Mouse (Mus musculus): Measurements from ENCODE around the gene Polr3g.
"Not testable (repeated sequence)": the region's sequence is repeated elsewhere in the genome, so short reads cannot be mapped to it uniquely, and the experiment has no call there.

Gene Polr3g

GRCm38 (mm10) chr13:81630566-81630965 is 80.2 kb downstream of the Polr3g start:
- no peak for DNase-seq (ENCODE audit: low spot score in 2 of 2)

- no peak for DNase-seq (ENCODE audit: low spot score in 2 of 2)
Measured at GRCm38 (mm10) chr13:81629395-81629794, 81.4 kb downstream of the Polr3g start.

GRCm38 (mm10) chr13:81628631-81629190 is 82.1 kb downstream of the Polr3g start:
- DNase-seq (ENCODE audit: low spot score in 2 of 2), result no peak

GRCm38 (mm10) chr13:81627861-81628260 is 83.0 kb downstream of the Polr3g start:
- not testable (repeated sequence) for DNase-seq (ENCODE audit: low spot score in 2 of 2)

Data from frontal cortex, postnatal 10 days (tissue).